Mouse (Mus musculus) embryonic facial prominence, embryonic 11.5 days (tissue): ENCODE measurements at regions not wholly inside any gene's neighbourhood (a gene's known extent, or its start where the extent isn't known, plus 50 kb on each side); places are given as distances from the start of the nearest gene placed in this dataset.

ENCODE experiments used
- ATAC-seq: fragments of 200-750 bp; cut with Nextera tagmentation; replicated peaks from 2 replicates; pipeline ENCODE4 v1.8.0; 2017; ENCODE audit warnings: low read depth; ENCODE audit not compliant: insufficient number of reproducible peaks, low FRiP score, low TSS enrichment
- DNase-seq: peaks from one replicate; pipeline ENCODE4 v3.0.0-alpha.2; 2015; ENCODE audit warnings: low spot score
- H3K27ac ChIP-seq: fragments of 300-500 bp; sonication (generic); replicated peaks from 2 replicates; pipeline ENCODE4 v1.5.1; 2014; ENCODE audit warnings: mild to moderate bottlenecking, low read depth, low read length, control low read depth
- H3K27me3 ChIP-seq: fragments of 300-500 bp; sonication (generic); 2 replicates; pipeline ENCODE4 v1.6.1; 2014; ENCODE audit warnings: mild to moderate bottlenecking, low read length, moderate library complexity, mixed read lengths; ENCODE audit not compliant: control insufficient read depth, insufficient read depth
- H3K36me3 ChIP-seq: fragments of 300-500 bp; sonication (generic); replicated peaks from 2 replicates; pipeline ENCODE4 v1.6.1; 2014; ENCODE audit warnings: low read depth, mild to moderate bottlenecking, low read length, moderate library complexity, mixed read lengths; ENCODE audit not compliant: control insufficient read depth, insufficient read depth
- H3K4me1 ChIP-seq: fragments of 300-500 bp; sonication (generic); 2 replicates; pipeline ENCODE4 v1.6.1; 2014; ENCODE audit warnings: low read length, mixed read lengths; ENCODE audit not compliant: control insufficient read depth, insufficient read depth
- H3K4me2 ChIP-seq: fragments of 300-500 bp; sonication (generic); 2 replicates; pipeline ENCODE4 v1.6.1; 2014; ENCODE audit warnings: low read depth, mild to moderate bottlenecking, control low read depth, low read length, moderate library complexity
- H3K4me3 ChIP-seq: fragments of 300-500 bp; sonication (generic); 2 replicates; pipeline ENCODE4 v1.5.1; 2014; ENCODE audit warnings: low read depth, low read length, control low read depth
- H3K9ac ChIP-seq: fragments of 300-500 bp; sonication (generic); replicated peaks from 2 replicates; pipeline ENCODE4 v1.6.1; 2014; ENCODE audit warnings: mild to moderate bottlenecking, control low read depth, low read length
- H3K9me3 ChIP-seq: fragments of 300-500 bp; sonication (generic); replicated peaks from 2 replicates; pipeline ENCODE4 v1.6.1; 2016; ENCODE audit warnings: mild to moderate bottlenecking, low read length, inconsistent platforms, mixed read lengths; ENCODE audit not compliant: control insufficient read depth
- WGBS: fragments of 180-500 bp; shearing (Covaris S2); extraction: QIAGEN DNeasy Blood & Tissue Kit; methylation state at CpG from one replicate; pipeline ENCODE4 v1.1.7; 2014; 5-methylcytosine and 5-hydroxymethylcytosine counted together

DNA sequence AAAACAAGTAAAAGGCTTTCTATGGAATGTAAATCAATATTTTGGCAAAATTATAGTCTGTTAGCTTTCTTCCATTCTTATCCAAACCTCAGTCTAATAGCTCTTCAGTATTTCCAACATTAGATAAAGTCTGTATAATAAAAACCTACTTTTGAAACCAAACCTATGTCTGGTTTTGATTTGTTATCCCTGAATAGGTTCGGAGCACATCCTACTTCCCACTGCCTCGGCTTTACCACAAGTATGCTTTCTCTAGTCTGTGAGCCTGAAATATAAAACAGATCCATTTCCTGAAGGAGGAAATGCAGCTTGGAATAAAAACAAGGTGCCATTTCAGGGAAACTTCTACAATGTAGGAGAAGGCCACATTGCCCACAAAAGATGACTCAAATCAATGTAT, 575.1 kb upstream of the Nudt12 start:
- Histone ChIP-seq H3K4me2 (no peak overlapping the region), H3K27me3 (no peaks in the 10 kb centered on the region), H3K4me3 (no peak overlapping the region), H3K9ac (no peak overlapping the region), H3K4me1 (no peaks in the 10 kb centered on the region), H3K9me3 (no peaks in the 10 kb centered on the region), H3K36me3 (no peaks in the 10 kb centered on the region), H3K27ac (no peak overlapping the region)
- WGBS = 30% methylated on average over 2 of the region's 2 CpGs
- DNase-seq (peak; percentile 58), ATAC-seq (no peak)
